Comparison of ENCODE assay signal across 30 mouse cellular contexts in the genomic region with DNA sequence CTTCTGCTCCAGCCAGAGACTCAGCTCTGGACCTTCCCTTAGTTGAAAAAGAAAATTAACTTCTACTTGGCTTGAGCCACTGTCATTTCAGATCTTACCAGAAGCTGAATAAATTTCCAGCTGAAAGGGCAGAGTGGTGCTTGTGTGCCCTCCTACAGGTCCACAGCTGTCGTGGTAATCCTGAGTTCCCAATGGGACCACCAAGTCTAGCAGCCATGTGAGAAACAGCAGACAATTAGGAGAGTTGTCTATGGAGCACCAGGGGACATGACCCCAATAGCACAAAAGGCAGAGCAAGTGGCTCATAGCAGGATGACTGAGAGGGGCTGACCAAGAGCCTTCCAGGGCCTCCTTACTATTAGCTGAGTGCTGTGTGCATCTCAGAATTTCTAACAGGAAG. TPM values are rescaled to one million over a fixed set of nuclear protein-coding genes. Genes with fewer than 3 reads are reported as not detected.
"Had no signal": no experiment of that assay in that cellular context is flagged by ENCODE, and none has a peak within 500 bp of the region (broad histone marks: within the 10 kb centered on the region; RNA-seq: fewer than 3 reads in every experiment).

No protein-coding gene starts in this region.

- H3K36me3 ChIP-seq: heart, embryonic 13.5 days; heart, embryonic 15.5 days; hindbrain, embryonic 12.5 days; kidney, embryonic 15.5 days; limb, embryonic 10.5 days; limb, embryonic 12.5 days had no signal

- H3K9ac ChIP-seq: heart, embryonic 13.5 days; heart, embryonic 15.5 days; hindbrain, embryonic 12.5 days; hindbrain, embryonic 14.5 days; kidney, embryonic 15.5 days; limb, embryonic 12.5 days had no signal

- H3K4me3 ChIP-seq: heart, adult 2 months; heart, embryonic 13.5 days; heart, embryonic 15.5 days; hindbrain, embryonic 12.5 days; kidney, embryonic 15.5 days; left cerebral cortex, adult 2 months; limb, embryonic 10.5 days; limb, embryonic 12.5 days had no signal

- H3K4me1 ChIP-seq: heart, embryonic 13.5 days; heart, embryonic 15.5 days; hindbrain, embryonic 12.5 days; kidney, embryonic 15.5 days; limb, embryonic 10.5 days; limb, embryonic 12.5 days had no signal

- ATAC-seq: hindbrain, embryonic 16.5 days; intestine, embryonic 16.5 days had no signal

- H3K27me3 ChIP-seq: hindbrain, embryonic 12.5 days; kidney, embryonic 15.5 days; limb, embryonic 12.5 days had no signal

- H3K4me2 ChIP-seq: heart, embryonic 11.5 days; heart, embryonic 13.5 days; heart, embryonic 15.5 days; hindbrain, embryonic 12.5 days; hindbrain, embryonic 14.5 days; kidney, embryonic 15.5 days; limb, embryonic 12.5 days; liver, embryonic 11.5 days had no signal

- DNase-seq: gastrocnemius, postnatal 14 days; gastrocnemius, postnatal 36 days; heart, adult 11 months; heart, adult 2 months; heart, postnatal 14 days; heart, postnatal 36 days; kidney, adult 11 months; kidney, adult 2 months; kidney, adult 9 months; kidney, postnatal 14 days; kidney, postnatal 36 days; liver had no signal

- H3K27ac ChIP-seq: heart, adult 2 months; heart, embryonic 13.5 days; heart, embryonic 15.5 days; hindbrain, embryonic 12.5 days; hindbrain, embryonic 14.5 days; kidney, embryonic 15.5 days; kidney, postnatal 0 days; left cerebral cortex, adult 2 months; limb, embryonic 10.5 days; limb, embryonic 12.5 days had no signal

- H3K9me3 ChIP-seq: heart, embryonic 13.5 days; heart, embryonic 15.5 days; hindbrain, embryonic 12.5 days; kidney, embryonic 15.5 days; limb, embryonic 10.5 days; limb, embryonic 12.5 days had no signal

RNA-seq across cellular contexts. Expression of a gene that starts 18.2 kb away (rescaled TPM):
- total RNA-seq: gastrocnemius, adult 18-20 months; gastrocnemius, adult 8-10 months; gastrocnemius, postnatal 36 days; heart, adult 2 months; heart, postnatal 14 days; heart, postnatal 36 days; hematopoietic stem cell, adult 5-6 weeks; left cerebral cortex, adult 2 months; left cerebral cortex, postnatal 36 days had no signal
- polyA plus RNA-seq: heart, adult 2 months; heart, embryonic 11.5 days; heart, embryonic 13.5 days; heart, embryonic 15.5 days; heart, postnatal 0 days; limb, embryonic 10.5 days; limb, embryonic 12.5 days had no signal
